Mouse (Mus musculus) midbrain, embryonic 14.5 days (tissue): Measurements from ENCODE around the gene Nol12. TPM values are rescaled to one million over a fixed set of nuclear protein-coding genes. Genes with fewer than 3 reads are reported as not detected.

Experiments used
- ATAC-seq: fragments of 200-750 bp; cut with Nextera tagmentation; 2 replicates; pipeline ENCODE4 v1.8.0; 2017; ENCODE audit warnings: moderate number of reproducible peaks, moderate library complexity; ENCODE audit not compliant: low FRiP score, low TSS enrichment
- DNase-seq: peaks from one replicate; pipeline ENCODE4 v3.0.0-alpha.2; 2015
- H3K27ac ChIP-seq: fragments of 300-500 bp; sonication (generic); replicated peaks from 2 replicates; pipeline ENCODE4 v1.5.1; 2014; ENCODE audit warnings: mild to moderate bottlenecking, low read depth, low read length, moderate library complexity
- H3K27me3 ChIP-seq: fragments of 300-500 bp; sonication (generic); 2 replicates; pipeline ENCODE4 v1.6.1; 2014; ENCODE audit warnings: low read length, control low read depth, mixed read lengths; ENCODE audit not compliant: control insufficient read depth, insufficient read depth
- H3K36me3 ChIP-seq: fragments of 300-500 bp; sonication (generic); 2 replicates; pipeline ENCODE4 v1.6.1; 2014; ENCODE audit warnings: low read length, control low read depth; ENCODE audit not compliant: control insufficient read depth, insufficient read depth
- H3K4me1 ChIP-seq: fragments of 300-500 bp; sonication (generic); 2 replicates; pipeline ENCODE4 v1.6.1; 2014; ENCODE audit warnings: mild to moderate bottlenecking, antibody characterized with exemption, low read length, control low read depth; ENCODE audit not compliant: control insufficient read depth, insufficient read depth
- H3K4me2 ChIP-seq: fragments of 300-500 bp; sonication (generic); 2 replicates; pipeline ENCODE4 v1.6.1; 2014; ENCODE audit warnings: mild to moderate bottlenecking, low read length, moderate library complexity
- H3K4me3 ChIP-seq: fragments of 300-500 bp; sonication (generic); replicated peaks from 2 replicates; pipeline ENCODE4 v1.5.1; 2014; ENCODE audit warnings: low read depth, low read length
- H3K9ac ChIP-seq: fragments of 300-500 bp; sonication (generic); replicated peaks from 2 replicates; pipeline ENCODE4 v1.6.1; 2014; ENCODE audit warnings: mild to moderate bottlenecking, low read length, moderate library complexity
- H3K9me3 ChIP-seq: fragments of 300-500 bp; sonication (generic); 2 replicates; pipeline ENCODE4 v1.6.1; 2016; ENCODE audit warnings: low read length, control low read depth, mixed read lengths; ENCODE audit not compliant: control insufficient read depth
- WGBS: fragments of 180-500 bp; shearing (Covaris S2); extraction: QIAGEN DNeasy Blood & Tissue Kit; methylation state at CpG from one replicate; pipeline ENCODE4 v1.1.7; 2014; 5-methylcytosine and 5-hydroxymethylcytosine counted together
- polyA plus RNA-seq: library from polyadenylated mRNA; unstranded; fragments of >200 nt; fragmentation: Nextera tagmentation; extraction: Ambion mirVana; gene quantifications from 2 replicates; pipeline ENCODE4 v1.2.1, GENCODE M21; 2014

Gene Nol12
- polyA plus RNA-seq, 1 experiment from 2014 or later = 61.0 TPM

DNA sequence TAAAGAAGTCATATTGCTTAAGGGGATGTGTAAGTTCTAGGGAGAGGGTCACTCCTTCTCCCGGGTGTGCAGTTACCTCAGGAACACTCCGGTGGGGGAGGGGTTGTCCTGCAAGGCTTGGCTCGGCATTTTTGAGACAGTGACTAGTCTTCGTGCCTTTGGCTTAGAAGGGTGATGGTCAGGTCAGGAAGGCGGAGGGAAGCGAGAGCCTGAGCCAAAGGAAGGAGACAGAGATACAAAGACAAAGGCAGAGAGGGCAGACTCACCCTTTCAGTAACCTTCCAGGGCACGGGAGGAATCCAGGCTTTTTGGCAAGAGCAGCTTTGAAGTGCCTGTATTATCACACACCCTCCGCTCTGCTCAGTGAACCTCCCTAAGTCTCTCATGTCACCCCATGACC lies 9.6 kb upstream of the Nol12 start:
- Histone ChIP-seq H3K27ac (no peak overlapping the region), H3K4me2 (no peak overlapping the region), H3K9me3 (no peaks in the 10 kb centered on the region), H3K4me1 (peaks cover 13% of the 10 kb centered on the region), H3K27me3 (peaks cover 4% of the 10 kb centered on the region; the same call in 1 of the 2 replicates), H3K9ac (0 out of 2 replicates have a peak overlapping the region, but pooled peaks have one; percentile 12), H3K4me3 (no peak overlapping the region), H3K36me3 (no peaks in the 10 kb centered on the region)
- 37% methylated on average over 8 of the region's 8 CpGs for WGBS
- DNase-seq (no peak), ATAC-seq (no peak)

DNA sequence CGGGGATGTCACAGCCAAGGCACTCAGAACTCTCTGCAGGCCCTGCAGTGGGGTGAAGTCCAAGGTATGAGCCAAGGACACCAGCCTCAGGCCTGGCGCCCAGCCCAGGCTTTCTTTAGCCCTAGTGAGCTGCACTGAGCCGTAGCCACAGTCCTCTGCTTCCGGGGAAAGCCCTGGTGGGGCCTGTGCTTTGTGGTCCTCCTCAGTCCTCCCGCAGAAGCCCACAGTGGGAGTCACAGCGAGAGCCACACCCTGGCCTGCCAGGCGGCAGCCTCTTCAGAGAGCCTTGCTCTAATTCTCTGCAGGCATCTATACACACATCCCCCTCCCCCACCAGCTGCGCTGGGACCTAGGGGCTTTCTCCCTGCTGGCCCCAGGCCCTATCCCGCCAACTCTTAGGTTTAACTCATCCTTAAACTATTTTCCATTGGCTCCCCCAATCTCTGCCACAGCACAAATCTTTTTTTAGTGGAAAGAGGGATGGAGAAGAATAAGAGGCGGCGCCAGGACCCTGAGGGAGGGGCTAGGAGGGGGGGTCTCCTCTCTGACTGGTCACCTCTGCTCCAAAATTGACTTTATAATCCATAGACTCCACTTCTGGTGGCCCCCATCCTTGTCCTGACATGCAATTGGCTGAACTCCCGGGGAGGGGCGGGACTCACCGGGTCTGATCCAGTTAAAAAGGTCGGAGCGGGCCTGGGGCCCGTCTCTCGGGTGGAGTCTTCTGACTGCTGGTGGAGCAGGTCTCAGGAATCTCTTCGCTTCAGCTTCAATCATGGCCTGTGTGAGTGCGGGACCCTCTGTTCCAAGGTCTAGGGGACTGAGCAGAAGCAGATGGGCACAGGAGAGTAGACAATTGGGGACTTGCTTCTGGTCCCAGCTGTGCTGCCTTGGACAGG lies 8.5 kb upstream of the Nol12 start, which contains the start of gene Lgals1:
Gene Lgals1, plus strand, starts transcription at position 705 of the 899 bp plus-strand sequence.
- peak; percentile 66 for ATAC-seq
- peaks cover 13% of the 10 kb centered on the region for H3K4me1 ChIP-seq
- DNase-seq = peak; percentile 73
- H3K4me3 ChIP-seq = no peak within 1 kb of the TSS
- no peak within 1 kb of the TSS for H3K27ac ChIP-seq
- WGBS = 6% methylated on average over 20 of the region's 20 CpGs
- H3K36me3 ChIP-seq = no peaks in the 10 kb centered on the region
- H3K4me2 ChIP-seq = peak within 1 kb of the TSS; percentile 59
- peaks cover 4% of the 10 kb centered on the region; the same call in 1 of the 2 replicates for H3K27me3 ChIP-seq
- 0 out of 2 replicates have a peak within 1 kb of the TSS, but pooled peaks have one; percentile 12 for H3K9ac ChIP-seq
- H3K9me3 ChIP-seq = no peaks in the 10 kb centered on the region

DNA sequence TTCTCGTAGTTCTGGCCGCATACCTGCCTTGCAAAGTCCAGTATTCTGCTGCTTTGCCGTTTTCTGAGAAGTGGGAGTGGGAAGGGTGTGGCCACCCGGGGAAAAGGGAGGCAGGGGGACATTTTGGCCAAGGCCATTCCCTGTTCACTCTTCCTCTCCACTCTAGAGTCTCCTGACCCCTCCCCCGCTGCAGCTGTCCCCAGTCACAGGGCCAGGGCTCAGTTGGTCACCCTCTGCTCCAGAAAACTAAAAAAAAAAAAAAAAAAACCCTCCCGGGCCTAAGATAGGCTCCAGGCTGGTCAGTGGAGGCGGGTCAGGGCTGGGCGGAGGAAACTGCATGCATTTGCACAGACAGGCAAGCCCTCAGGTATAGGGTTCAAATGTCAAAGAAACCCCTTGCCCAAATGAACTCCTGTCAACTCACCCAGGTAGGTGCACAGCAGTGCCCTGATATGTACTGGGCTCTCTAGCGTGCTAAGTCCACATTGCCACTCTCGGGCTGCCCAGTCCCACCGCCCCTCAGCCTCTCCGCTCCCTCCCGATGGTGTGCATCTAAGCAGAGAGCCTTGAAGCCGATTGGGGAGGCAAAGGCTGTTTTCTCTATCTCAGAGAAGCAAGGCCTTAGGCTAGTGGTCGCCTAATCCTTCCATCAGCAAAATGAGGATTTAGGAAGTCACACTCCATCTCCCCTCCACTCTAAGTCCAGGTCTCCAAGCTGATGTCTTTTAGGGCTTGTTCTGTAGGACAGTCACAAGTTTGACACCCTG lies 7.5 kb upstream of the Nol12 start:
- DNase-seq (no peak), ATAC-seq (no peak)
- Histone ChIP-seq H3K9ac (peak overlapping the region; percentile 29; the same call in 1 of the 2 replicates), H3K4me1 (peaks cover 13% of the 10 kb centered on the region), H3K4me3 (no peak overlapping the region), H3K27me3 (peaks cover 4% of the 10 kb centered on the region; the same call in 1 of the 2 replicates), H3K36me3 (no peaks in the 10 kb centered on the region), H3K27ac (no peak overlapping the region), H3K9me3 (no peaks in the 10 kb centered on the region), H3K4me2 (peak overlapping the region; percentile 59)
- WGBS = 21% methylated on average over 15 of the region's 15 CpGs

DNA sequence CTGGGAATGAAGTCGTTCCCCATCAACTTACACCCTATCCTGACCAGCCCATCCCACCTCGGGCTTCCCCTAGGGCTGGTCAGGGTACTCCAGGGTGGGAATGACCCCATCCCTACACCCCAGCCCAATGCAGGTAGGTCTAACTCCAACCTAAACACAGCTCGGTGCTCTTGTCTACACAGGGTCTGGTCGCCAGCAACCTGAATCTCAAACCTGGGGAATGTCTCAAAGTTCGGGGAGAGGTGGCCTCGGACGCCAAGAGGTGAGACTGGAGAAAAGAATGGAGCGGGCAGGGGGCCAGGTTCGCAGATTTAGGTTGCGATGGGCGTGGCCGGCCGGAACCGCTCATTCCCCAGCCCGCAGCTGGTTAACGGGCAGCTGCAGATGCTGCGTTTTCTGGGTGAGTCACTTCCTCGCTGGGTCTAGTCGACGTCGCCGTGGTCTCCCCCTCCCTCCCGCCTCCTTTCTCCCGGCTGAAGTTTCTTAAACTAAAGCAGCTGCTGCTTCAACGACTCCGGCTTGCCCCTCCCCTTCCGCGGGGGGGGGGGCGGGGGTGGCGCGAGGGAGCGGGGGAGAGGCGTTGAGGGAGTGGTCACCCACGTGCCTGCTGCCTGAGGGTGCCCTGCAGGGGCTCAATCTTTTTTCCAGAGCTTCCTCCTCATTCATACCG lies 6.8 kb upstream of the Nol12 start:
- Histone ChIP-seq H3K4me3 (peak overlapping the region; percentile 24), H3K27ac (no peak overlapping the region), H3K4me1 (peaks cover 13% of the 10 kb centered on the region), H3K27me3 (peaks cover 4% of the 10 kb centered on the region; the same call in 1 of the 2 replicates), H3K9me3 (no peaks in the 10 kb centered on the region), H3K9ac (peak overlapping the region; percentile 29; the same call in 1 of the 2 replicates), H3K4me2 (peak overlapping the region; percentile 59), H3K36me3 (no peaks in the 10 kb centered on the region)
- WGBS = under 1% methylated on average over 34 of the region's 35 CpGs
- ATAC-seq (peak; percentile 25; the same call in 1 of the 2 replicates), DNase-seq (peak; percentile 57)

DNA sequence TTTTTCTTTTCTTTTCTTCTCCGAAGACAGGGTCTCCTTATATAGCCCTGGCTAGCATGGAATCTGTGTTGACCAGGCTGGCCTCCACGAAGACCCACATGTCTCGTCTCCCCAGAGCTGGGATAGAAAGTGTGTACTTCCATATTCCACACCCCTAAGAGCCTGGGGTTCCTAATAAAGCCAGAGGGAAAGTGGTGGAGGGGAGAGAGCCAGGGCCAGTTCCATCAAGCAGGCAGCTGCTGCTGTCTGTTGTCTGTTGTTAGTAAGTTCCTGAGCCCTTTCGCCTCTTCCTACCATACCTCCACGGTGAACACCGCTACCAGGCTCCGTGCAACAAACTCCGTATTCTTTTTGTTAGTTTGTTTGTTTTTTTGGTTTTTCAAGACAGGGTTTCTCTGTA lies 6.2 kb upstream of the Nol12 start:
- Histone ChIP-seq H3K4me1 (peaks cover 13% of the 10 kb centered on the region), H3K4me3 (no peak overlapping the region), H3K9ac (no peak overlapping the region; the same call in 1 of the 2 replicates), H3K27me3 (peaks cover 4% of the 10 kb centered on the region; the same call in 1 of the 2 replicates), H3K9me3 (no peaks in the 10 kb centered on the region), H3K4me2 (peak overlapping the region; percentile 59), H3K27ac (no peak overlapping the region), H3K36me3 (no peaks in the 10 kb centered on the region)
- DNase-seq (no peak), ATAC-seq (no peak)
- 55% methylated on average over 8 of the region's 8 CpGs for WGBS

DNA sequence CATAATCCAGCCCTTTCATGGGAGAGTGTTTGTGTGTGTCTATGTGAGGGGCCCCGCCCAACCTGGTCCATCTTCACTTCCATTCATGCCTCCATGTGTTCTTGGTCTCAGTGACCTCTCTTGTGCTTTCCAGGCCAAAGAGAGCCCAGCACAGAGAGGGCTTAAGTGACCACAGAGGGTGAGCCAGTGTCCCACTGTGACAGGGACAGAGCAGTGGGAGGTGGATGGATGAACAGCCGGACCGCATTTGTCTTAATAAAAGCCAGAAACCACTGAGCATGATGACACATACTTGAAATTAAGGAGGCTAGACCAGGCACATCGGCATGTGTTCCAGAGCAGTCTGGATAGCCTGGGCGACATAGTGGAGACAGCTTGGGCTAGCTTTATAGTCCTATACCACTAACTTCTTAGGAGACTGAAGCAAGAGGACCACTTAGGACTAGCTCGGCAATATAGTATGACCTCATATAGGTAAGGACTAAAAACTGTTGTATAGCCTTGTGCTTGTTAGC lies 4.5 kb upstream of the Nol12 start:
- Histone ChIP-seq H3K4me3 (no peak overlapping the region), H3K27ac (no peak overlapping the region), H3K9ac (no peak overlapping the region), H3K4me1 (peaks cover 13% of the 10 kb centered on the region), H3K36me3 (no peaks in the 10 kb centered on the region), H3K9me3 (no peaks in the 10 kb centered on the region), H3K4me2 (no peak overlapping the region), H3K27me3 (peaks cover 4% of the 10 kb centered on the region; the same call in 1 of the 2 replicates)
- no peak for DNase-seq
- no peak for ATAC-seq
- WGBS = 93% methylated on average over 6 of the region's 6 CpGs

DNA sequence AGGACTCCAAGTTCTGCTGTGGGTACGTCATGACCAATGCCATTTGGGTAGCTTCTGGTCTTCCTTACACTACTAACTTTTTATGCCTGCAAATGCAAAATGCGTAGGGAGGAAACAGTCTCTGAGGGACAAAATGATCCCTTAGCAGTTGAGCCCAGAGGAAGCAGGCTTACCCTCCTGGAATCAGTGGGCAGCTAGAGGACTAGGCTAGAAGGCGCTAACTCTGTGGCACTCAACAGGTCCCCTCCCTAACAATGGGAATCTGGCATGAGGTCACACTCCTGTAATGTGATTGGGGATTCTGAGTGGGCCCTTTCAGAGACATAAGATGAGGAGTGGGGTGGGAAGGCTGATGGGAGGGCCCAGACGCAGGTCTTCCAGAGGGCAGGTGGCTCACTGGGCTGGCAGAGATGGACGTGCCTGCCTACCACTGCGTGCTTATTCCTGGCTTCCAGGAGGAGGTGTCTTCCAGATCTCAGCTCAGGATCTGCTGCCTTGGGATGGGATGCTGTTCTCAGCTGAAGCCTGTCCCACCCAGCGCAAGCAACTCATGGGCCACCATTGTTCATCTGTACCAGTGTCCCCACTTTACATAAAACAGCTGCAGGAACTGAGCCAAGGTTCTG lies 3.8 kb upstream of the Nol12 start:
- ATAC-seq = no peak
- H3K4me1 ChIP-seq = peaks cover 16% of the 10 kb centered on the region
- 91% methylated on average over 7 of the region's 7 CpGs for WGBS

More for the DNA sequence above, 3.8 kb upstream of the Nol12 start:
- Histone ChIP-seq H3K4me3 (no peak overlapping the region), H3K36me3 (no peaks in the 10 kb centered on the region), H3K9me3 (no peaks in the 10 kb centered on the region), H3K9ac (no peak overlapping the region), H3K27me3 (peaks cover 4% of the 10 kb centered on the region; the same call in 1 of the 2 replicates), H3K4me2 (no peak overlapping the region), H3K27ac (no peak overlapping the region)
- no peak for DNase-seq
